In the genomic region with DNA sequence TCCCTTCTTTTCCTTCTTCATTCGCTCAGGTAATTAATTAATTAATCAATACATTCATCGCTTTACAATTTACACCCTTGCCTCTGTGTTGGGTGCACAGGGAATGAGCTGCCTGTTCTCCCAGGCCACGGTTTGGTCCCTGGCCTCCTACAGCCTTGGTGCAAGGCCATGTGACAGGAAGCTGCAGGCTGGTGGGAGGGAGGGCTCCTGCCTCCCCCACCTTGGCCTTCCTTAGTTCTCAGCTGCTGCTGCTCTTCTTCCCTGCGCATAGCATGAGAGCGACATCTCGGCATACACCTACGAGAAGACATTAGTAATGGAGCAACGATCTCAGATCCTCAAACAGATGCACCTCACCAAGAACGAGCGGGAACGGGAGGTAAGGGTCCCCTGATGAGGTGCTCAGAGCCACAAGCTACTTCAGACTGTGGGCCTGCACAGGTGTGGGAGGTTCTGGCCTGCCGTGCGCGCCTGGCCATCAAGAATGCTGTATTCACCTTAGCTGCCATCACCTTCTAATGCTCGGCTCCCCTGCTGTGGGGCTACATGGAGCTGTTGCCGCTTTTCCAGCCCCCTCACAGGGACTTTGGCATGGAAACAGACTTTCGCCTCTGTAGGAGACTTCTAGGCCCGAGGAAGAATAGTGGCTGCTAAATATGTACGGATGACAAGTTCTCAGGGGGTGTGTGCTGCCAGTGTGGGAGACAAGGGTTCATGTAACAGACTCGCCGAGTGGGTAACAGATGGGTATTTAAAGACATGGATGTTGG, we compare ENCODE assay signal across 18 mouse cellular contexts. TPM values are rescaled to one million over a fixed set of nuclear protein-coding genes. Genes with fewer than 3 reads are reported as not detected.
A peak's percentile ranks its signal among the peaks of the same experiment; 100 is the strongest.
DNase-seq lines count a peak whose midpoint lies in the region.
"Had no signal": no experiment of that assay in that cellular context is flagged by ENCODE, and none has a peak within 500 bp of the region (broad histone marks: within the 10 kb centered on the region; RNA-seq: fewer than 3 reads in every experiment).

No protein-coding gene starts in this region.

- H3K27me3 ChIP-seq in embryonic facial prominence, embryonic 10.5 days (replicated peaks; ENCODE audit: low read depth, poor library complexity, severe bottlenecking), result peaks cover 72% of the 10 kb centered on the region

- no peak overlapping the region for H3K4me3 ChIP-seq in embryonic facial prominence, embryonic 10.5 days
- H3K4me3 ChIP-seq: embryonic facial prominence, embryonic 13.5 days; liver, embryonic 13.5 days; megakaryocyte, embryonic 14.5 days; neural tube, embryonic 12.5 days had no signal

- no peaks in the 10 kb centered on the region for H3K9me3 ChIP-seq in embryonic facial prominence, embryonic 10.5 days
- H3K9me3 ChIP-seq: embryonic facial prominence, embryonic 13.5 days; liver, embryonic 13.5 days; megakaryocyte, embryonic 14.5 days; neural tube, embryonic 12.5 days had no signal

- H3K4me1 ChIP-seq in embryonic facial prominence, embryonic 10.5 days, result peaks cover 22% of the 10 kb centered on the region

- H3K27ac ChIP-seq in embryonic facial prominence, embryonic 10.5 days (replicated peaks), result no peak overlapping the region
- H3K27ac ChIP-seq: embryonic facial prominence, embryonic 13.5 days; hindbrain, embryonic 14.5 days; liver, embryonic 13.5 days; neural tube, embryonic 12.5 days had no signal

- peak; percentile 33 to 53 for DNase-seq in cerebellum, adult 18-20 months
- no peak for DNase-seq in cerebellum, postnatal 4 days (ENCODE audit: low spot score in 2 of 2)
- peak; percentile 40 for DNase-seq in layer of hippocampus, adult 11-12 months (ENCODE audit: low spot score)
- no peak for DNase-seq in layer of hippocampus, adult 8-10 months (ENCODE audit: low spot score in 2 of 2)
- DNase-seq in brain, adult 2 months (ENCODE audit: low read depth, low spot score), result peak; percentile 90
- DNase-seq in left cerebral cortex, postnatal 14 days (ENCODE audit: low spot score in 2 of 2), result peak; percentile 55 to 80
- no peak for DNase-seq in adrenal gland, adult 18-20 months (ENCODE audit: low spot score in 2 of 2)
- DNase-seq in embryonic facial prominence, embryonic 10.5 days (ENCODE audit: low spot score), result no peak
- DNase-seq: gastrocnemius, postnatal 14 days; kidney, adult 11 months; kidney, postnatal 10 days; liver, embryonic 13.5 days; thymus, postnatal 36 days had no signal

- peaks cover 14% of the 10 kb centered on the region for H3K36me3 ChIP-seq in embryonic facial prominence, embryonic 10.5 days (replicated peaks)

- intact Hi-C loops in left cerebral cortex, postnatal 14 days (cut with DNase I), result no loop called here

- 57% methylated on average over 21 of the region's 21 CpGs for WGBS in embryonic facial prominence, embryonic 10.5 days

RNA-seq across cellular contexts. Expression of a gene that starts 34.2 kb away (rescaled TPM):
- 100 to 1,000 TPM; 370 to 437 (median 422) TPM for total RNA-seq in layer of hippocampus, adult 8-10 months (2022)
- 100 to 1,000 TPM; 451 to 495 TPM for total RNA-seq in left cerebral cortex, postnatal 14 days (2021)
- total RNA-seq in adrenal gland, adult 18-20 months (2021), result 1 to 10 TPM; 5.2 to 9.0 TPM
- 1.5 and 1.7 TPM in 2 replicates for polyA plus RNA-seq in embryonic facial prominence, embryonic 10.5 days (2016; fragmentation: Nextera tagmentation; extraction: Ambion mirVana)

RNA-seq across cellular contexts. Expression of a gene that starts 39.8 kb away (rescaled TPM):
- total RNA-seq in layer of hippocampus, adult 8-10 months (2022), result 10 to 100 TPM; 46.2 to 63.5 (median 55.9) TPM
- 10 to 100 TPM; 53.2 to 54.6 TPM for total RNA-seq in left cerebral cortex, postnatal 14 days (2021)
- total RNA-seq in adrenal gland, adult 18-20 months (2021), result 10 to 100 TPM; 35.7 to 41.6 TPM
- 98.9 TPM in 2 replicates for polyA plus RNA-seq in embryonic facial prominence, embryonic 10.5 days (2016; fragmentation: Nextera tagmentation; extraction: Ambion mirVana)

RNA-seq across cellular contexts. Expression of a gene that starts 54.3 kb away (rescaled TPM):
- total RNA-seq in layer of hippocampus, adult 8-10 months (2022), result 1 to 10 TPM; 1.5 to 2.2 (median 2.0) TPM
- total RNA-seq in left cerebral cortex, postnatal 14 days (2021), result 1 to 10 TPM; 1.4 to 1.9 TPM
- 1 to 10 TPM in 1 of 2 experiments, under 1 TPM in 1; 0.89 to 2.7 TPM for total RNA-seq in adrenal gland, adult 18-20 months (2021)
- polyA plus RNA-seq in embryonic facial prominence, embryonic 10.5 days (2016; fragmentation: Nextera tagmentation; extraction: Ambion mirVana), result 0.28 and 0.77 TPM in 2 replicates
- total RNA-seq: CH12.LX had no signal

Comparison
In these comparisons a context has a peak if more than half of its experiments do, and no peak if none do; other contexts are left out.
1. DNase-seq: peak in cerebellum, adult 18-20 months (2 of 2), layer of hippocampus, adult 11-12 months (single experiment), brain, adult 2 months (single experiment) and left cerebral cortex, postnatal 14 days (2 of 2); none in cerebellum, postnatal 4 days (0 of 2), layer of hippocampus, adult 8-10 months (0 of 2), adrenal gland, adult 18-20 months (0 of 2) and embryonic facial prominence, embryonic 10.5 days (single experiment).
2. RNA of a gene that starts 34.2 kb away (total RNA-seq): 451 to 495 TPM in left cerebral cortex, postnatal 14 days and 370 to 437 TPM in layer of hippocampus, adult 8-10 months; 5.2 to 9.0 TPM in adrenal gland, adult 18-20 months; every median in the first group is over 10 times any median in the second.